Mouse (Mus musculus) thymus, adult 2 months (tissue): ENCODE results near the gene Rcan3.

Experiments
- CTCF ChIP-seq: fragments of 200-500 bp; IDR thresholded peaks from 2 replicates; pipeline ENCODE4 v1.5.1; 2012; ENCODE audit warnings: mild to moderate bottlenecking, control low read depth, low read length, moderate library complexity, borderline replicate concordance; ENCODE audit not compliant: control insufficient read depth, poor library complexity, insufficient read depth; ENCODE audit errors: extremely low read depth
- POLR2A ChIP-seq: fragments of 200-500 bp; IDR thresholded peaks from 2 replicates; pipeline ENCODE4 v1.6.1; 2012; ENCODE audit warnings: mild to moderate bottlenecking, low read length, control low read depth, moderate library complexity; ENCODE audit not compliant: control insufficient read depth, poor library complexity, insufficient read depth; ENCODE audit errors: extremely low read depth

- TF ChIP-seq POLR2A (no peak), CTCF (no peak)
Observed at GRCm38 (mm10) chr4:135420416-135420815, 13.2 kb downstream of the Rcan3 start.
